Mouse (Mus musculus) stomach, embryonic 15.5 days (tissue): ENCODE results near the gene Gm12830. TPM values are rescaled to one million over a fixed set of nuclear protein-coding genes. Genes with fewer than 3 reads are reported as not detected.

Experiments
- ATAC-seq: fragments of 200-750 bp; cut with Nextera tagmentation; 2 replicates; pipeline ENCODE4 v1.8.0; 2017; ENCODE audit warnings: low read depth, moderate number of reproducible peaks, moderate TSS enrichment; ENCODE audit not compliant: insufficient read depth, low FRiP score
- H3K27ac ChIP-seq: fragments of 300-500 bp; sonication (generic); 2 replicates; pipeline ENCODE4 v1.5.1; 2015; ENCODE audit warnings: mild to moderate bottlenecking, inconsistent platforms
- H3K27me3 ChIP-seq: fragments of 300-500 bp; sonication (generic); replicated peaks from 2 replicates; pipeline ENCODE4 v1.6.1; 2015; ENCODE audit warnings: inconsistent platforms
- H3K36me3 ChIP-seq: fragments of 300-500 bp; sonication (generic); 2 replicates; pipeline ENCODE4 v1.6.1; 2015; ENCODE audit warnings: inconsistent platforms
- H3K4me1 ChIP-seq: fragments of 300-500 bp; sonication (generic); 2 replicates; pipeline ENCODE4 v1.6.1; 2015; ENCODE audit warnings: inconsistent platforms
- H3K4me2 ChIP-seq: fragments of 300-500 bp; sonication (generic); 2 replicates; pipeline ENCODE4 v1.6.1; 2015; ENCODE audit warnings: mild to moderate bottlenecking, inconsistent platforms
- H3K4me3 ChIP-seq: fragments of 300-500 bp; sonication (generic); replicated peaks from 2 replicates; pipeline ENCODE4 v1.5.1; 2015; ENCODE audit warnings: inconsistent platforms
- H3K9ac ChIP-seq: fragments of 300-500 bp; sonication (generic); 2 replicates; pipeline ENCODE4 v1.6.1; 2015; ENCODE audit warnings: inconsistent platforms
- H3K9me3 ChIP-seq: fragments of 300-500 bp; sonication (generic); 2 replicates; pipeline ENCODE4 v1.6.1; 2016; ENCODE audit warnings: inconsistent platforms
- WGBS: fragments of 180-500 bp; shearing (Covaris S2); methylation state at CpG from one replicate; pipeline ENCODE4 v1.1.7; 2015; 5-methylcytosine and 5-hydroxymethylcytosine counted together
- polyA plus RNA-seq: library from polyadenylated mRNA; unstranded; fragments of >200 nt; fragmentation: Nextera tagmentation; extraction: Ambion mirVana; gene quantifications from 2 replicates; pipeline ENCODE4 v1.2.1, GENCODE M21; 2015

Gene Gm12830
- not detected in 2 replicates for polyA plus RNA-seq

DNA sequence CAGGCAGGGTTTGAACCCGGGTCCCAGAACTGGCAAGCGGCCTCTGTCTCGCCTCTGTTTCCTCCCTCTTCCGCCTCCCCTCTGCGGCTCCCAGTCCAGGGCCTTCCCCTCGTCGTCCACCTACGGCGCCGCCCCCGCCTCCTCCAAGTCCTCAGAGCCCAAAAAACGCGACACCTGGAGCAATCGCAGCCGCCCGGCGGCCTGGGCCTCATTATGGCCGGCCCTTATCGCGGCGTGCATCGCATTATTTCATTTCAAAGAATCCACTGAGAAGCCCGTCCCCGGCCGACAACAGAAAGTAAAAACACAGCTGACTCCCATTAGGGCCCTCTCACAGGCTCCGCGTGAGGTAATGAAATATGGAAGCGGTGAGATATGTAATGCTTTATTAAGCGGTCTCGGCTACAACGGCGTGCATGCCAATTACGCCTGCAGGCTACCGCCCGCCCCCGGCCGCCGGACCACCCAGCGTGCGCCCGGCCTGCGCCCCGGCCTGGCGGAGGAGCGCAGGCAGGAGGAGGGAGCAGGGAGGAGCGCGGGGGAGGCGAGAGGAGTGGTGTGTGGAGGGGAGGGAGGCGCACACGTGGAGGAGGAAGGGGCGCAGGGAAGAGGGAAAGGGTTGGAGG is at the start of gene Gm12830:
Gene Gm12830 (plus strand): TSS at position 156 of the 626 bp plus-strand sequence.
- ATAC-seq: peak; percentile 84
- Histone ChIP-seq H3K27ac (peak within 1 kb of the TSS; percentile 57; the same call in 1 of the 2 replicates), H3K4me2 (peak within 1 kb of the TSS; percentile 76), H3K27me3 (peaks cover 7% of the 10 kb centered on the region; the same call in 1 of the 2 replicates), H3K4me3 (peak within 1 kb of the TSS; percentile 48), H3K9me3 (no peaks in the 10 kb centered on the region), H3K36me3 (no peaks in the 10 kb centered on the region), H3K9ac (0 out of 2 replicates have a peak within 1 kb of the TSS, but pooled peaks have one; percentile 29), H3K4me1 (0 out of 2 replicates have a peak, but pooled peaks cover 14% of the 10 kb centered on the region)
- 2% methylated on average over 51 of the region's 51 CpGs for WGBS

DNA sequence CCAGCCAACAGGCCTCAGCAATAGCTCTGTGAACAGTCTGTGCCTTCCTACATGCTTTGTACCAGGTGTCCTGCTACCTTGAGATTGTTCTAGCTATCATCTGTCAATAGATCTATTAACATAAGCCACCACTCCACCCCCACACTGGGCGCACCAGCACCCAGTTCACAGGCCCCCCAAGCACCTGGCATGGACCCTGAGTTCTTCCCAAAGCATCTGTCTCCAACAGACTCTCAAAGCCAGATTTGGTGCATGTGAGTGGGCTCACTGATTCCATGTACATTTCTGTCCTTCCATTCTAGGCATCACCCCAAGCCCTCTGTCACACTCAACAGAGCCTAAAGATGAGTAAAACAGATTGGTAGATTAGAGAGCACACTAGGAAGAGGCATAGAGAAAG is 48.2 kb upstream of the Gm12830 start:
- Histone ChIP-seq H3K9me3 (no peaks in the 10 kb centered on the region), H3K4me1 (no peaks in the 10 kb centered on the region), H3K27ac (no peak overlapping the region), H3K4me3 (no peak overlapping the region), H3K4me2 (no peak overlapping the region), H3K27me3 (no peaks in the 10 kb centered on the region), H3K36me3 (no peaks in the 10 kb centered on the region), H3K9ac (no peak overlapping the region)
- 85% methylated on average over 1 of the region's 1 CpGs for WGBS
- no peak for ATAC-seq

DNA sequence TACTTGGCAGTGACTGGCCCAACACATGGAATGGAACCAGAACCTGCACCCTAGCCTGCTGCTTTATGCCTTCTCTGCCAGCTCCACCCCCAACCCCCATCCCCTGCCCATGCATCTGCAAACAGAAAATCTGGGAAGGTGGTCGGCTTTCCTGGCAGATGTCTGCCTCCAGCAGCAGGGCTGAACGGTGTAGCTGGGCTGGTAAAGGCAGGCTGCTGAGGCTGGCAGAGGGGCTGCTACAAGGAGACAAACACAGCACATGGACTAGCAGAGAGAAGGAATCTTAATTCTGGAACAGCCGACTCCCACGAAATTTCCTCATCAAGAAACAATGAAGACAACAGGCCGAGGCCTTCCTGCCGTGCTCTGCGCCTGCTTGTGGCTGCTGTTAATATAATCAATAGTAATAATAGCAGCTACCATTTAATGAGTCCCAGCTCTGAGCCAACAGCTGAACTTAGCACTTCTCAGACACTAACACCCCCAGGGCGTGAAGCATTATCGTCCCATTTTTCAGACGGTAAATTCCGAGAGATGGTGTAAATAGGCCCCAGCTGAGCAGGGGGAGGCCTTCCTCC is 43.8 kb upstream of the Gm12830 start:
- no peak overlapping the region for H3K27ac ChIP-seq
- H3K4me1 ChIP-seq: peaks cover 11% of the 10 kb centered on the region
- H3K4me2 ChIP-seq: no peak overlapping the region
- ATAC-seq: no peak
- H3K9ac ChIP-seq: no peak overlapping the region
- no peak overlapping the region for H3K4me3 ChIP-seq
- WGBS: 64% methylated on average over 11 of the region's 11 CpGs
- no peaks in the 10 kb centered on the region for H3K27me3 ChIP-seq
- H3K9me3 ChIP-seq: no peaks in the 10 kb centered on the region
- H3K36me3 ChIP-seq: no peaks in the 10 kb centered on the region

DNA sequence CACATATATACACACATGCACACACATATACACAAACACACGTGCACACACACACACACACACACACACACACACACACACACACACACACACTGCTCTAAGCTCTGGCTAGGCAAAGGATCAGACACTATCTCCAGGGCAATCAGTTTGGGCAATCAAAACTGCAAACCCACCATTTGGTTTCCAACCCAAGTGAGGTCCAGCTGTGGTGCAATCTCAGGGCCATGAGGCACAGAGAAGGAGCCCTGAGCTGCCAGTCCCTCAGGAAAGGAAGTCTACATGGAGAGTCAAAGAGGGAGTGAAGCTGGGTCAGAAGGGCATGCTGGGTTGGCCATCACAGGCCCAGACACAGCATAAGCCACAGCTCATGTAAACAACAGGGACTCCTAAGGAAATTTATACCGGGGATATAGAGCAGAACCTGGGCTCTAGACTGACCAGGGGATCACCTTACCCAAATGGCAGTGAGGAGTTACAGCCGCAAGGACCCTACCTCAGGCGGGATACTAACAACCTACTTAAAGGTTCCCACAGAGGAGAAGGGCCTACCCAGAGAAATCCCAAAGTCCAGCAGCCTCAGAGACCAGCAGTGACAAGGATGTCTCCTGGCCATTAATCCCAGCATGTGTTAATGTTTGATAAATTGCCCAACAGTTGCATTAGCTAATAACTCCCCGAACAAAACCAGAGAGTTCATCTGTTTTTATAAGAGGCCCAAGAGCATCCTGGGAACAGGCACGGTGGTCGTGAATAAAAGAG is 42.6 kb upstream of the Gm12830 start:
- H3K9ac ChIP-seq: no peak overlapping the region
- H3K36me3 ChIP-seq: no peaks in the 10 kb centered on the region
- no peak overlapping the region for H3K4me3 ChIP-seq
- no peaks in the 10 kb centered on the region for H3K27me3 ChIP-seq
- no peak overlapping the region for H3K4me2 ChIP-seq
- H3K4me1 ChIP-seq: peaks cover 11% of the 10 kb centered on the region
- no peaks in the 10 kb centered on the region for H3K9me3 ChIP-seq
- no peak for ATAC-seq
- no peak overlapping the region for H3K27ac ChIP-seq
- 46% methylated on average over 7 of the region's 7 CpGs for WGBS

DNA sequence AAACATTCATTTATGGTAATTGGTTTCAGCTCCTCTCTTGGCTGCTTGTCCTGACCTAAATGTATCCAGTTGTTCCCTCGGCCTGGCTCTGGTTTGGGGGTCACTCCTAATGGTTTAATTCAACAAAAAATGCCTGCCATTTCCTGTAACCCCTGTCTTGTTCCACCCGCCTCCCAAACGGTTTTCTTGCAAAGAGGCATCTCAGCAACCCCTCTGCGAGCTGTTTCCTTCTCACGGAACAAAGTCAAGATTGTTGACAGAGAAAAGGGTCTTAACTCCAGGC is 42.1 kb upstream of the Gm12830 start:
- WGBS: 28% methylated on average over 5 of the region's 5 CpGs
- peak overlapping the region; percentile 16; the same call in 1 of the 2 replicates for H3K27ac ChIP-seq
- H3K9ac ChIP-seq: no peak overlapping the region
- H3K4me2 ChIP-seq: no peak overlapping the region
- ATAC-seq: no peak
- H3K4me1 ChIP-seq: peaks cover 11% of the 10 kb centered on the region
- no peaks in the 10 kb centered on the region for H3K9me3 ChIP-seq
- no peaks in the 10 kb centered on the region for H3K27me3 ChIP-seq
- H3K36me3 ChIP-seq: no peaks in the 10 kb centered on the region
- no peak overlapping the region for H3K4me3 ChIP-seq

DNA sequence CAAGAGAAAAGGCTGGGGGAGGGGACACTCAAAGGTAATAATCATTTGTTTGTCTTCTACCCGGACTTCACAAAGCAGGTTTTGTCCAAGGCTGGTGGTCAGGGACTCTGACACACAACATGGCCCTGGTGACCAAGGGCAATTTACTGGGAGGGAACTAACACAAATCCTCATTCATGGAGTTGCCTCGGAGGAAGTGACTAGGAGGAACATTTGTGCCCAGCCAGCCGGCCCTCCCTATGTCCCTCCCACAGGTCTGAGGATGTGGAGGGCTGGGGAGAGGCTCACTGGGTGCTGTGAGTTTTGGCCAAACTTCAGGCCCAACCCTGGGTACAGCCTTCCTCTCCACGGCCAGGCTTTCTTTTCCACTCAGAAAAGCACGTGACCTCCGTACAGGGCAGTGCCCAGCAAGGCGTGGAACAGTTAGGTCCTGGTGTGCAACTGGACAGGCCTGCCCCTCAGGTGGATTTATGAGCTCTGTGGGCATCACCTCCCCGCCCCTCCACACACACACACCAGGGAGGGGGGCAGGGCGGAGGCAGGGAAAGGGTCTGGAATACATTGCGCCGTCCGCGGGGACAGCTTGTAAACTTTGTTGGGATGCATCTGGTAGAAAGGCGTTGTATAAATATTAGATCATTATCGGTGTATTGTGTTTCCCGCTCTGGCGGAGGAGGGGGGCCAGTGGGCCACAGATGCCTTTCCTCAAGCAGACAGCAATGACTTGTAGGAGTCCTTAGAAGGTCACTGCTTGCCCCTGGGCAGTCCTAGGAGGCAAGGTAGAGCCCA is 41.6 kb upstream of the Gm12830 start:
- ATAC-seq: peak; percentile 50; the same call in 1 of the 2 replicates
- H3K27me3 ChIP-seq: 0 out of 2 replicates have a peak, but pooled peaks cover 4% of the 10 kb centered on the region
- peaks cover 11% of the 10 kb centered on the region for H3K4me1 ChIP-seq
- H3K27ac ChIP-seq: peak overlapping the region; percentile 16; the same call in 1 of the 2 replicates
- H3K4me3 ChIP-seq: no peak overlapping the region
- peak overlapping the region; percentile 32 for H3K4me2 ChIP-seq
- H3K36me3 ChIP-seq: no peaks in the 10 kb centered on the region
- no peak overlapping the region for H3K9ac ChIP-seq
- H3K9me3 ChIP-seq: no peaks in the 10 kb centered on the region
- 20% methylated on average over 17 of the region's 17 CpGs for WGBS

DNA sequence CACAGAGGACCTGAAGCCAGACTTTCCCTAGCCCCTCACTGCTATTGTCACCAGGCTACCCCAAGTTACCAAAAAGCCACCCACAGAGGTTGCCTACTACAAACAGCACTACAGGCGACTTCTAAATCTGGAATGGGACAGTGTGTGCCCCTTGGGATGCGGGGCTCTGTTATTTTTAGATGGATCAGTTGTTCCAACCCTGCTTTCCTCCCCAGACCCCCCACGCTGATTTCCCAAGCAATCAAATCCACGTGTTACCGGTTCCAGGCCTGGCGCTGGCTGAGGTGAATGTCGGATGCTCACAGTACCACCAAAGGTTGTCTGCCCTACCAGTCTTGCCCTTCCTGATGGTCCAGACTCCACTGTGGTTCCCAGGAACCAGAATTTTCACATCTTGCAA is 38.7 kb upstream of the Gm12830 start:
- ATAC-seq: no peak
- no peaks in the 10 kb centered on the region for H3K9me3 ChIP-seq
- 75% methylated on average over 7 of the region's 7 CpGs for WGBS
- no peak overlapping the region for H3K4me2 ChIP-seq
- no peak overlapping the region for H3K4me3 ChIP-seq
- H3K27me3 ChIP-seq: 0 out of 2 replicates have a peak, but pooled peaks cover 4% of the 10 kb centered on the region
- H3K4me1 ChIP-seq: peaks cover 11% of the 10 kb centered on the region
- H3K36me3 ChIP-seq: no peaks in the 10 kb centered on the region
- no peak overlapping the region for H3K9ac ChIP-seq
- H3K27ac ChIP-seq: no peak overlapping the region

DNA sequence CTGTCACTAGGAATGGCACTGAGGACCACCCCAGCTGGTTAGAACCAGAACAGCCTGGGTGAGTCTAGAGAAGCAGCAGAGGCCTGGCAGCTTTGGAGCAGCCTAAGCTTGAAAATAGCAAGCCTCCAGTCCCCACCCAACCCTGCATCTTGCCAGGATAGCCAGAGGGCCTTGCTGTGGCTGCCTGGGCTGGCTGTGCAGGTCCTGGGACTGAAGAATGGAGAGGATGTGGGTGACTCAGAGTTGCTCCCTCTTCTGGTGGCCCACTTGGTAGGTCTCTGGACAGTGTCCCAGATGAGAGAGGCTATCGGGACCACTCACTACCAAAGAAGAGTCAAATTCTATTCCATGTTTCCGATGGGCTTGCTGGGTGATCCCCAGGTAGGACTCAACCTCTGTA is 36.8 kb upstream of the Gm12830 start:
- Histone ChIP-seq H3K4me1 (peaks cover 7% of the 10 kb centered on the region), H3K27ac (no peak overlapping the region), H3K36me3 (no peaks in the 10 kb centered on the region), H3K4me3 (no peak overlapping the region), H3K27me3 (0 out of 2 replicates have a peak, but pooled peaks cover 4% of the 10 kb centered on the region), H3K9ac (no peak overlapping the region), H3K4me2 (no peak overlapping the region), H3K9me3 (no peaks in the 10 kb centered on the region)
- no peak for ATAC-seq
- WGBS: 80% methylated on average over 2 of the region's 2 CpGs

DNA sequence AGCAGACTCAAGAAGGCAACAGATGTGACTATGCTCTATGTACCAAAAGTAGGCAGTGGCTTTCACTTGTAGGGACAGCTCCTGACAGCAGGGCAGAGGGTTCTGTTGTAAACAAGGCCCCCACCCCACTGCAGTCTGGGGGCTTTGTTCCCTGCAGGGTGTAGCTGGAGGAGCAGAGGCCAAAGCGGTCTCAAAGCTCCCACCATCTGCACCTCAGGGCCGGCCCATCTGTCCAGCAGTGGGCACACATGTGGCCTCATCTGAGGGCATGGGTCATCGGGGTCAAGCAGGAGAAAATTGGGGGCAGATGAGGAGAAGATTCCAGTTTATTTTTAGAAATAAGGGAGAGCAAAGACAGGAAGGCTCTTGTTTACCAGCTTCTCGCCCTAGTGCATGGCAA is 32.7 kb upstream of the Gm12830 start:
- Histone ChIP-seq H3K4me2 (no peak overlapping the region), H3K36me3 (no peaks in the 10 kb centered on the region), H3K27ac (no peak overlapping the region), H3K9me3 (no peaks in the 10 kb centered on the region), H3K27me3 (0 out of 2 replicates have a peak, but pooled peaks cover 4% of the 10 kb centered on the region), H3K9ac (no peak overlapping the region), H3K4me1 (no peaks in the 10 kb centered on the region), H3K4me3 (no peak overlapping the region)
- WGBS: 53% methylated on average over 4 of the region's 4 CpGs
- no peak for ATAC-seq

DNA sequence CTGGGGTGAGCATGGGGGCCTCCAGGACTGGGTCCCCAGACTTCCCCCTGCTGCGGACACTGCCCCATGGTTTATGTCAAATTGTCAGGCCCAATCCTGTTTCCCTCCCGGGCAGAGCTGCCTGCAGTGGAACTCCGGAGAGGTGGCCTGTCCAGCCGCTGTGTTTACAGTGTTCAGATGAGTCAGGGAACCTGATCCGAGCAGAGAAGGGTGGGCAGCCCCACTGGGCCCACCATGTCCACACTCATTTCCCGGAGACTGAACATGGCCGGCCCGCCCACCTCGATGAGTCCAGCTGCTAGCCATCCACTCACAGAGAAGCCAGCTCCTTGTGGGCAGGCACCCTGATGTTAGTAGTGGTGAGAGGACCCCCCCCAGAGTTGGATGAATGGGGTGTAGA is 29.9 kb upstream of the Gm12830 start:
- H3K27me3 ChIP-seq: no peaks in the 10 kb centered on the region
- H3K36me3 ChIP-seq: no peaks in the 10 kb centered on the region
- no peak overlapping the region for H3K4me2 ChIP-seq
- H3K4me3 ChIP-seq: no peak overlapping the region
- 0 out of 2 replicates have a peak, but pooled peaks have one; percentile 13 for ATAC-seq
- no peak overlapping the region for H3K9ac ChIP-seq
- WGBS: 36% methylated on average over 9 of the region's 9 CpGs
- H3K4me1 ChIP-seq: no peaks in the 10 kb centered on the region
- H3K27ac ChIP-seq: no peak overlapping the region
- no peaks in the 10 kb centered on the region for H3K9me3 ChIP-seq

DNA sequence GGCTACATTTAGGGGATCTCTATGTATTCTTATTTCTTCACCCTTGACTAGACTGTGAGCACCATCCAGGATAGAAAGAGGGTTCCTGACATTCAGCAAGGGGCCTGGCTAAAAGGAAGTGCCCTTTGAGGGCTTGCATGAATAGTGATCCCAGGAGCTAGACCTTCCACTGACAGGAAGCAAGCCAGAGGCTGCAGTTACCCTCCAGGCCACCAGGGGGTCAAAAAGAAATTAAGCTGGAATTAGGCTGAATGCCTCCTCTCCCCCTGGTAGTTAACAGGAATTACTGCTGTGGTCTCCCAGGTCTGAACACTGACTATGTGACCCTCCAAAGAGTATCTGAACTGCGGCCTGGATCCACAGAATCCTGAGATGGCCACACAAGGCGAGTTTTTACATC is 27.7 kb upstream of the Gm12830 start:
- Histone ChIP-seq H3K4me3 (no peak overlapping the region), H3K27ac (no peak overlapping the region), H3K9ac (no peak overlapping the region), H3K36me3 (no peaks in the 10 kb centered on the region), H3K4me1 (0 out of 2 replicates have a peak, but pooled peaks cover 5% of the 10 kb centered on the region), H3K9me3 (no peaks in the 10 kb centered on the region), H3K27me3 (no peaks in the 10 kb centered on the region), H3K4me2 (no peak overlapping the region)
- no peak for ATAC-seq
- WGBS: 85% methylated on average over 2 of the region's 2 CpGs
